Mouse (Mus musculus) intestine, postnatal 0 days (tissue): ENCODE measurements around the gene Gm17078. TPM values are rescaled to one million over a fixed set of nuclear protein-coding genes. Genes with fewer than 3 reads are reported as not detected.
"Not testable (repeated sequence)": the region's sequence is repeated elsewhere in the genome, so short reads cannot be mapped to it uniquely, and the experiment has no call there.

Experiments used
- ATAC-seq: fragments of 200-750 bp; cut with Nextera tagmentation; 2 replicates; pipeline ENCODE4 v1.8.0; 2017; ENCODE audit warnings: mild to moderate bottlenecking, moderate TSS enrichment, moderate library complexity
- H3K27ac ChIP-seq: fragments of 300-500 bp; sonication (generic); 2 replicates; pipeline ENCODE4 v1.5.1; 2014; ENCODE audit warnings: mild to moderate bottlenecking, low read depth, low read length, moderate library complexity
- H3K27me3 ChIP-seq: fragments of 300-500 bp; sonication (generic); replicated peaks from 2 replicates; pipeline ENCODE4 v1.6.1; 2014; ENCODE audit warnings: low read length, mixed read lengths; ENCODE audit not compliant: control insufficient read depth, insufficient read depth
- H3K36me3 ChIP-seq: fragments of 300-500 bp; sonication (generic); 2 replicates; pipeline ENCODE4 v1.6.1; 2014; ENCODE audit warnings: mild to moderate bottlenecking, moderate library complexity; ENCODE audit not compliant: control insufficient read depth, insufficient read depth
- H3K4me1 ChIP-seq: fragments of 300-500 bp; sonication (generic); replicated peaks from 2 replicates; pipeline ENCODE4 v1.6.1; 2014; ENCODE audit warnings: antibody characterized with exemption, low read length, mixed read lengths; ENCODE audit not compliant: control insufficient read depth, insufficient read depth
- H3K4me2 ChIP-seq: fragments of 300-500 bp; sonication (generic); replicated peaks from 2 replicates; pipeline ENCODE4 v1.6.1; 2014; ENCODE audit warnings: low read depth, mild to moderate bottlenecking, moderate library complexity
- H3K4me3 ChIP-seq: fragments of 300-500 bp; sonication (generic); 2 replicates; pipeline ENCODE4 v1.5.1; 2014; ENCODE audit warnings: low read depth, low read length
- H3K9ac ChIP-seq: fragments of 300-500 bp; sonication (generic); 2 replicates; pipeline ENCODE4 v1.6.1; 2014; ENCODE audit warnings: mild to moderate bottlenecking, low read depth, low read length
- H3K9me3 ChIP-seq: fragments of 300-500 bp; sonication (generic); 2 replicates; pipeline ENCODE4 v1.6.1; 2016; ENCODE audit warnings: mixed run types; ENCODE audit not compliant: control insufficient read depth
- CTCF ChIP-seq: sonication (generic); IDR thresholded peaks from 2 replicates; pipeline ENCODE4 v1.5.1; 2016; ENCODE audit warnings: low read depth, mild to moderate bottlenecking, control low read depth, antibody characterized with exemption, moderate library complexity
- WGBS: fragments of 180-500 bp; shearing (Covaris S2); extraction: QIAGEN DNeasy Blood & Tissue Kit; methylation state at CpG from one replicate; pipeline ENCODE4 v1.1.7; 2014; 5-methylcytosine and 5-hydroxymethylcytosine counted together
- polyA plus RNA-seq: library from polyadenylated mRNA; unstranded; fragments of >200 nt; fragmentation: Nextera tagmentation; extraction: Ambion mirVana; gene quantifications from 2 replicates; pipeline ENCODE4 v1.2.1, GENCODE M21; 2015

Gene Gm17078
- not detected in 2 replicates for polyA plus RNA-seq

GRCm38 (mm10) chr14:51611210-51611609 is at the start of gene Gm17078:
Gm17078 (minus strand) TSS chr14:51611310.
- Histone ChIP-seq H3K4me2 (no peak within 1 kb of the TSS), H3K4me3 (no peak within 1 kb of the TSS), H3K27ac (no peak within 1 kb of the TSS), H3K27me3 (no peaks in the 10 kb centered on the region), H3K36me3 (no peaks in the 10 kb centered on the region), H3K9ac (no peak within 1 kb of the TSS), H3K4me1 (no peaks in the 10 kb centered on the region), H3K9me3 (no peaks in the 10 kb centered on the region)
- 82% methylated on average over 1 of the region's 1 CpGs for WGBS
- TF ChIP-seq CTCF, result no peak
- ATAC-seq, result no peak

DNA sequence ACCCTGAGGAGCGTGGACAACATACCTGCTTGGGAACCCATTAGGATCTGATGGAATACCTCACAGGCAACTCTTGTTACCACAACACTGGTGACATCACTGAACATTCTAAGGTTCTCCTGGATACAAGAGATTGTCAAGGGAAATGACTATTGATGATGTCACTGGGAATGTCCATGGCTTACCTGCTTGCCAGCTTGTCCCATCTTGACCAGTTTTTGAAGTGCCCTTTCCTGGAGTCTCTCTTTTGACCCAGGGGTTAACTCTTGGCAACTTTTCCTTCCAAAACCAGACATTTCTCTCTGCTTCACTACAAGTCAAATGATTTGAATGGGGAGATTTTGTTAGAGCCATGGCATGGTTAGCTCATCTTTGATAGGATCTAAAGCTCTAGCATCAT is 24.5 kb upstream of the Gm17078 start, which contains the start of gene Gm4181:
TSS of gene Gm4181 (minus strand) at position 101 of the 400 bp plus-strand sequence.
- H3K4me2 ChIP-seq, H3K36me3 ChIP-seq, H3K27me3 ChIP-seq, H3K9ac ChIP-seq, H3K4me3 ChIP-seq, H3K9me3 ChIP-seq, H3K27ac ChIP-seq, H3K4me1 ChIP-seq, ATAC-seq: not testable (repeated sequence)
- 69% methylated on average over 1 of the region's 1 CpGs for WGBS

DNA sequence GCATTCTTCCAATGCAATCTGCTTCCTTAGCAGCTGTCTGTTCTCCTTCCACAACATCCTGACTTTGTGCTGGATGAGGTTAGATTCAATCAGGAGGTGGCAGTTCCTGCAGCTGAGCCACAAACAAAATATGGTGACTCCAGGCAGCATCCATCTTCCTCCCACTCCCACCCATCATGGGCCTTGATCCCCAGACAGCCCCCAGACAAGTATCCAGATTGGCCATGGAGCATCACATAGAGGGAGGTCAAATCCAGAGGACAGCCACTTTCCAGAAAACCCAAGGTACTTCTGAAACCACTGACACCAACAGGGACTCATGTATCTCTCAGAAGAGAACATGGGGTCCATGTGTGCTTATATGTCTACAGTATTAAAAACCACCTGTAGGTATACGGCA is 21.3 kb upstream of the Gm17078 start:
- H3K27me3 ChIP-seq, H3K27ac ChIP-seq, ATAC-seq, H3K4me1 ChIP-seq, H3K9me3 ChIP-seq, H3K4me2 ChIP-seq, H3K4me3 ChIP-seq, H3K36me3 ChIP-seq, H3K9ac ChIP-seq: not testable (repeated sequence)
- WGBS, result 91% methylated on average over 1 of the region's 1 CpGs

DNA sequence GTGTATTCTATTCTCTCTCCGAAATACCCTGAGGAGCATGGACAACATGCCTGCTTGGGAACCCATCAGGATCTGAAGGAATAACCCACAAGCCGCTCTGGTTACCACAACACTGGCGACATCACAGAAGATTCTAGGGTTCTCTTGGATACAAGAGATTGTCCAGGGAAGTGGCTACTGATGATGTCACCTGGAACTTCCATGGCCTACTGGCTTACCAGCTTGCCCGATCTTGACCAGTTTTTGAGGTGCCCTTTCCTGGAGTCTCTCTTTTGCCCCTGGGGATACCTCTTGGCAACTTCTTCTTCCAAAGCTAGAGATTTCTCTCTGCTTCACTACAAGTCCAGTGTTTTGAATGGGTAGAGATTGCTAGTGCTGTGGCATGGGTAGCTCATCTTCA is 19.1 kb downstream of the Gm17078 start, which contains the start of gene Gm17174:
TSS of gene Gm17174 (minus strand) at position 101 of the 400 bp plus-strand sequence.
- not testable (repeated sequence) for H3K9ac ChIP-seq, H3K27me3 ChIP-seq, ATAC-seq, H3K4me3 ChIP-seq, H3K27ac ChIP-seq, H3K4me2 ChIP-seq, H3K9me3 ChIP-seq, H3K4me1 ChIP-seq, H3K36me3 ChIP-seq
- 94% methylated on average over 4 of the region's 4 CpGs for WGBS

DNA sequence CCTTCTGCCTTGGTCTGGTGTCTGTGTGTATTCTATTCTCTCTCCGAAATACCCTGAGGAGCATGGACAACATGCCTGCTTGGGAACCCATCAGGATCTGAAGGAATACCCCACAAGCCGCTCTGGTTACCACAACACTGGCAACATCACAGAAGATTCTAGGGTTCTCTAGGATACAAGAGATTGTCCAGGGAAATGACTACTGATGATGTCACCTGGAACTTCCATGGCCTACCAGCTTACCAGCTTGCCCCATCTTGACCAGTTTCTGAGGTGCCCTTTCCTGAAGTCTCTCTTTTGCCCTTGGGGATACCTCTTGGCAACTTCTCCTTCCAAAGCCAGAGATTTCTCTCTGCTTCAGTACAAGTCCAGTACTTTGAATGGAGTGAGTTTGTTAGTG is 37.1 kb downstream of the Gm17078 start, which contains the start of gene Gm17175:
TSS of gene Gm17175 (minus strand) at position 101 of the 400 bp plus-strand sequence.
- H3K4me1 ChIP-seq, H3K36me3 ChIP-seq, H3K27me3 ChIP-seq, H3K9ac ChIP-seq, H3K4me2 ChIP-seq, H3K4me3 ChIP-seq, H3K9me3 ChIP-seq, H3K27ac ChIP-seq, ATAC-seq: not testable (repeated sequence)
- 95% methylated on average over 2 of the region's 2 CpGs for WGBS

Other genes with a start within 250 kb of the Gm17078 start
- gene Gm7247, start 249.6 kb downstream of the Gm17078 start, polyA plus RNA-seq, result not detected in 2 replicates
- gene Vmn2r88, start 200.5 kb downstream of the Gm17078 start, polyA plus RNA-seq, result not detected in 2 replicates
- gene Vmn2r89, start 159.5 kb downstream of the Gm17078 start, polyA plus RNA-seq, result not detected in 2 replicates
- gene Gm5622, start 58.5 kb downstream of the Gm17078 start, polyA plus RNA-seq, result not detected in 2 replicates
- gene Gm17175, start 37.2 kb downstream of the Gm17078 start, polyA plus RNA-seq, result not detected in 2 replicates
- gene Gm17174, start 19.2 kb downstream of the Gm17078 start, polyA plus RNA-seq, result not detected in 2 replicates
- gene Gm4181, start 24.4 kb upstream of the Gm17078 start, polyA plus RNA-seq, result not detected in 2 replicates
- gene Gm17079, start 84.2 kb upstream of the Gm17078 start, polyA plus RNA-seq, result not detected in 2 replicates
- not detected in 2 replicates for gene Gm5800, start 105.9 kb upstream of the Gm17078 start, polyA plus RNA-seq
- 7.2 and 12.3 TPM in 2 replicates for gene Ang4, start 162.3 kb upstream of the Gm17078 start, polyA plus RNA-seq
- not detected in 2 replicates for gene AY358078, start 188.7 kb upstream of the Gm17078 start, polyA plus RNA-seq
- gene Ear6, start 242.4 kb upstream of the Gm17078 start, polyA plus RNA-seq, result not detected in 2 replicates